Mouse (Mus musculus): ENCODE measurements around the gene Panx2.

DNA sequence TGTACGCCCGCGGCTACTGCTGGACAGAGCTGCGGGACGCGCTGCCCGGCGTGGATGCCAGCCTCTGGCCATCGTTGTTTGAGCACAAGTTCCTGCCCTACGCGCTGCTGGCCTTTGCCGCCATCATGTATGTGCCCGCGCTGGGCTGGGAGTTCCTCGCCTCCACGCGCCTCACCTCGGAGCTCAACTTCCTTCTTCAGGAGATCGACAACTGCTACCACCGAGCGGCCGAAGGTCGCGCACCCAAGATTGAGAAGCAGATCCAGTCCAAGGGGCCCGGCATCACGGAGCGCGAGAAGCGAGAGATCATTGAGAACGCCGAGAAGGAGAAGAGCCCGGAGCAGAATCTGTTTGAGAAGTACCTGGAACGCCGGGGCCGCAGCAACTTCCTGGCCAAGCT is 8.1 kb downstream of the Panx2 start:
- no peak for TF ChIP-seq POLR2A (IDR thresholded peaks at IDR 0.05; ENCODE audit: low read depth, low read length)
- no peak for TF ChIP-seq CTCF (conservative IDR thresholded peaks at IDR 0.05; ENCODE audit: insufficient read depth, insufficient read length, low read depth, low read length)
